ENCODE assay signal across 8 mouse cellular contexts in genomic region chr5:74196307-74196618, GRCm38 (mm10). TPM values are rescaled to one million over a fixed set of nuclear protein-coding genes. Genes with fewer than 3 reads are reported as not detected.
DNase-seq lines count a peak whose midpoint lies in the region; ATAC-seq and TF ChIP-seq lines count a peak whose summit lies in the region.

No protein-coding gene starts in this region.

- intact Hi-C loops in left cerebral cortex, postnatal 4 days (cut with DNase I), result loop anchor here (5.0 to 10.0 kb wide), 2 partner anchors 56 to 101 kb away; no protein-coding TSS in a partner anchor

- DNase-seq in adrenal gland, adult 2 months, result peak; percentile 72
- no peak for DNase-seq in adrenal gland, adult 8-10 months
- no peak for DNase-seq in hindbrain, postnatal 0 days (ENCODE audit: low spot score)
- no peak for DNase-seq in left cerebral cortex, postnatal 4 days

- H3K27ac ChIP-seq in embryonic facial prominence, embryonic 12.5 days, result peak overlapping the region; percentile 95
- no peak overlapping the region for H3K27ac ChIP-seq in hindbrain, postnatal 0 days
- 0 out of 2 replicates have a peak overlapping the region, but pooled peaks have one; percentile 15 for H3K27ac ChIP-seq in liver, embryonic 12.5 days
- no peak overlapping the region for H3K27ac ChIP-seq in neural tube, embryonic 15.5 days (replicated peaks)

- TF ChIP-seq CTCF in hindbrain, postnatal 0 days (IDR thresholded peaks at IDR 0.05; ENCODE audit: low read depth), result no peak

- WGBS in embryonic facial prominence, embryonic 12.5 days, result 0% methylated on average over 4 of the region's 4 CpGs
- WGBS in hindbrain, postnatal 0 days, result 8% methylated on average over 4 of the region's 4 CpGs
- 38% methylated on average over 4 of the region's 4 CpGs for WGBS in liver, embryonic 12.5 days (ENCODE audit: insufficient replicate concordance)
- 2% methylated on average over 4 of the region's 4 CpGs for WGBS in neural tube, embryonic 15.5 days

- peaks cover 34% of the 10 kb centered on the region for H3K36me3 ChIP-seq in embryonic facial prominence, embryonic 12.5 days
- no peaks in the 10 kb centered on the region for H3K36me3 ChIP-seq in hindbrain, postnatal 0 days (ENCODE audit: insufficient read depth, low read length)
- peaks cover 21% of the 10 kb centered on the region for H3K36me3 ChIP-seq in liver, embryonic 12.5 days
- no peaks in the 10 kb centered on the region for H3K36me3 ChIP-seq in neural tube, embryonic 15.5 days

- peak overlapping the region; percentile 94 for H3K4me2 ChIP-seq in embryonic facial prominence, embryonic 12.5 days (replicated peaks)
- H3K4me2 ChIP-seq in hindbrain, postnatal 0 days (ENCODE audit: low read depth, low read length), result peak overlapping the region; percentile 93
- peak overlapping the region; percentile 98 for H3K4me2 ChIP-seq in liver, embryonic 12.5 days
- H3K4me2 ChIP-seq in neural tube, embryonic 15.5 days, result peak overlapping the region; percentile 99

- H3K4me1 ChIP-seq in embryonic facial prominence, embryonic 12.5 days, result peaks cover 64% of the 10 kb centered on the region
- no peaks in the 10 kb centered on the region; the same call in 1 of the 2 replicates for H3K4me1 ChIP-seq in hindbrain, postnatal 0 days (ENCODE audit: insufficient read depth, low read length)
- H3K4me1 ChIP-seq in liver, embryonic 12.5 days, result peaks cover 44% of the 10 kb centered on the region
- H3K4me1 ChIP-seq in neural tube, embryonic 15.5 days, result peaks cover 50% of the 10 kb centered on the region

- no peaks in the 10 kb centered on the region for H3K27me3 ChIP-seq in embryonic facial prominence, embryonic 12.5 days
- H3K27me3 ChIP-seq in hindbrain, postnatal 0 days (ENCODE audit: insufficient read depth, low read length), result no peaks in the 10 kb centered on the region
- H3K27me3 ChIP-seq in liver, embryonic 12.5 days (replicated peaks), result peaks cover 56% of the 10 kb centered on the region
- no peaks in the 10 kb centered on the region for H3K27me3 ChIP-seq in neural tube, embryonic 15.5 days (replicated peaks)

- no peaks in the 10 kb centered on the region for H3K9me3 ChIP-seq in embryonic facial prominence, embryonic 12.5 days
- H3K9me3 ChIP-seq in hindbrain, postnatal 0 days (ENCODE audit: low read length), result no peaks in the 10 kb centered on the region
- H3K9me3 ChIP-seq in liver, embryonic 12.5 days (replicated peaks), result no peaks in the 10 kb centered on the region
- H3K9me3 ChIP-seq in neural tube, embryonic 15.5 days (replicated peaks), result no peaks in the 10 kb centered on the region

- peak overlapping the region; percentile 99 for H3K4me3 ChIP-seq in embryonic facial prominence, embryonic 12.5 days
- peak overlapping the region; percentile 68 for H3K4me3 ChIP-seq in hindbrain, postnatal 0 days (ENCODE audit: low read length)
- peak overlapping the region; percentile 71 for H3K4me3 ChIP-seq in liver, embryonic 12.5 days
- peak overlapping the region; percentile 61 for H3K4me3 ChIP-seq in neural tube, embryonic 15.5 days (replicated peaks)

- peak overlapping the region; percentile 98 for H3K9ac ChIP-seq in embryonic facial prominence, embryonic 12.5 days
- no peak overlapping the region for H3K9ac ChIP-seq in hindbrain, postnatal 0 days (replicated peaks; ENCODE audit: low read length)
- H3K9ac ChIP-seq in liver, embryonic 12.5 days, result no peak overlapping the region
- H3K9ac ChIP-seq in neural tube, embryonic 15.5 days (replicated peaks), result 0 out of 2 replicates have a peak overlapping the region, but pooled peaks have one; percentile 5

- no peak for ATAC-seq in embryonic facial prominence, embryonic 12.5 days (ENCODE audit: insufficient number of reproducible peaks, insufficient read depth, low FRiP score, low TSS enrichment)
- no peak for ATAC-seq in hindbrain, postnatal 0 days
- ATAC-seq in liver, embryonic 12.5 days, result no peak
- no peak for ATAC-seq in neural tube, embryonic 15.5 days (ENCODE audit: low FRiP score)
- no peak for ATAC-seq in erythroblast, adult 5-6 weeks (replicated peaks; ENCODE audit: low FRiP score, poor library complexity, severe bottlenecking)

RNA-seq across cellular contexts. Expression of gene Rasl11b, which starts 1.2 kb away (rescaled TPM):
- 10 to 100 TPM; 16.8 to 24.3 TPM for total RNA-seq in adrenal gland, adult 2 months (2021)
- 37.4 and 41.9 TPM in 2 replicates for polyA plus RNA-seq in adrenal gland, adult 2 months (2012; rRNA removed)
- 10 to 100 TPM; 21.0 to 26.2 (median 23.7) TPM for total RNA-seq in adrenal gland, adult 8-10 months (2022)
- 134 and 140 TPM in 2 replicates for polyA plus RNA-seq in embryonic facial prominence, embryonic 12.5 days (2016; fragmentation: Nextera tagmentation; extraction: Ambion mirVana)
- total RNA-seq in hindbrain, postnatal 0 days (2014; rRNA removed), result 5.9 and 7.2 TPM in 2 replicates
- polyA plus RNA-seq in hindbrain, postnatal 0 days (2015; fragmentation: Nextera tagmentation; extraction: Ambion mirVana), result 16.7 and 17.1 TPM in 2 replicates
- polyA plus RNA-seq in liver, embryonic 12.5 days (2016; fragmentation: Nextera tagmentation; extraction: Ambion mirVana), result 5.9 and 7.0 TPM in 2 replicates
- 16.5 and 17.4 TPM in 2 replicates for polyA plus RNA-seq in neural tube, embryonic 15.5 days (2015; fragmentation: Nextera tagmentation; extraction: Ambion mirVana)
- 0.58 and 0.63 TPM in 2 replicates for total RNA-seq in erythroblast, adult 5-6 weeks (2015; ENCODE audit: low replicate concordance)
- 0.70 TPM in 1 of 2 replicates, not detected in the other for total RNA-seq in erythroblast, adult 5-6 weeks (2017; ENCODE audit: low replicate concordance)
- 10 to 100 TPM; 42.7 to 50.6 TPM for total RNA-seq in left cerebral cortex, postnatal 4 days (2021)

Comparison
In these comparisons a context has a peak if more than half of its experiments do, and no peak if none do; other contexts are left out.
1. H3K27ac ChIP-seq: peak in embryonic facial prominence, embryonic 12.5 days (single experiment) and liver, embryonic 12.5 days (single experiment); none in hindbrain, postnatal 0 days (single experiment) and neural tube, embryonic 15.5 days (single experiment).
2. H3K9ac ChIP-seq: peak in embryonic facial prominence, embryonic 12.5 days (single experiment) and neural tube, embryonic 15.5 days (single experiment); none in hindbrain, postnatal 0 days (single experiment) and liver, embryonic 12.5 days (single experiment).
3. Peak in every context shown above with its lines, with median percentiles within 50 percentile points of each other: H3K4me2 ChIP-seq and H3K4me3 ChIP-seq.